Mouse (Mus musculus) testis, adult 2 months (tissue): Measurements from ENCODE around the gene Bmpr1a.

Experiments
- CTCF ChIP-seq: fragments of 200-500 bp; IDR thresholded peaks from 2 replicates; pipeline ENCODE4 v1.5.1; 2012; ENCODE audit warnings: low read depth, mild to moderate bottlenecking, inconsistent platforms, low read length, moderate library complexity; ENCODE audit not compliant: control insufficient read depth, insufficient read depth, insufficient replicate concordance
- POLR2A ChIP-seq: fragments of 200-500 bp; IDR thresholded peaks from 2 replicates; pipeline ENCODE4 v1.6.1; 2012; ENCODE audit warnings: low read depth, mild to moderate bottlenecking, inconsistent platforms, low read length, moderate library complexity; ENCODE audit not compliant: control insufficient read depth

GRCm38 (mm10) chr14:34447659-34448058 is 55.5 kb downstream of the Bmpr1a start:
- no peak for TF ChIP-seq CTCF
- no peak for TF ChIP-seq POLR2A
